Mouse (Mus musculus): Measurements from ENCODE around the gene Olfr1490. TPM values are rescaled to one million over a fixed set of nuclear protein-coding genes. Genes with fewer than 3 reads are reported as not detected.
"Not testable (repeated sequence)": the region's sequence is repeated elsewhere in the genome, so short reads cannot be mapped to it uniquely, and the experiment has no call there.

Olfr1490 gene
- not detected for total RNA-seq (2021)
- long read RNA-seq, experiment 1 = 0 reads
- long read RNA-seq, experiment 2 = 0 reads

DNA sequence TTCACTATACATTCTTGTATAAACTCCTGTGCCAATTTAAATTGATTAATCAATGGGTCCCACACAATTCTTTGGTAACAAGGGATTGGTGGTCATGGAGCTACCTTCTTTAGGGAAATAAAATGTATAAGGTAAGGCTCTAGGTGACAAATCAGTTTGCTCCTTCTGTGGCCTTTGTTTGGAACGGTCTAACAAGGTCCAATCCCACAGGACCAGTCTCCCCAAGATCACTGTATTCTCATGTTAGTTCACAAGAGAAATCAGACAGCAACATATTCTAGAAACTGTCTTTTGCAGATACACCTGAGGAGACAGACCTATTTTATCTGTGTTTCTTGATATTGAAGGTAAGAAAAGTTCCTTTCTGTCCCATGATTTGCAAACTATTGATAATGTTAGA, at the start of gene Olfr1490:
Gene Olfr1490 (plus strand): TSS at position 301 of the 400 bp plus-strand sequence.
- no peak for DNase-seq (ENCODE audit: low spot score in 2 of 2)

DNA sequence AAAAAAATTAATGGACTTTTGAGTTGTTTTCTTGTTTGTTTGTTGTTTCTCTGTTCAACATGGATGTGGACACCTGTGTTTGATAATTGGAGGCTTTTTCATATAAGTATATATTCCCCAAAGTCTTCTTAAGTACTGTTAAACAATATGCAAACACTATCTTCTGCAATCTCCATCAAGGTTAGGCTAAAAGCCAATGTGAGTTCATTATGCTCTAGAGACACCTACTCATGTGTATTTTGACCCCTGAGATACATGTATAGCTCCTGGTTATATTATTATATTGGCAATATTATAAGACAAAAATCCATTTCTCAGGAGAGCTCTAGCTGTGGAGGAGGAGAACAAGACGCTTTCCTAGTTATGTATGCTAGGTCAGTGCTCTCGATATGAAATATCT, 33.8 kb upstream of the Olfr1490 start, which contains the start of gene Olfr1487:
Gene Olfr1487 (plus strand): TSS at position 301 of the 400 bp plus-strand sequence.
- DNase-seq (ENCODE audit: low spot score in 2 of 2) = not testable (repeated sequence)

DNA sequence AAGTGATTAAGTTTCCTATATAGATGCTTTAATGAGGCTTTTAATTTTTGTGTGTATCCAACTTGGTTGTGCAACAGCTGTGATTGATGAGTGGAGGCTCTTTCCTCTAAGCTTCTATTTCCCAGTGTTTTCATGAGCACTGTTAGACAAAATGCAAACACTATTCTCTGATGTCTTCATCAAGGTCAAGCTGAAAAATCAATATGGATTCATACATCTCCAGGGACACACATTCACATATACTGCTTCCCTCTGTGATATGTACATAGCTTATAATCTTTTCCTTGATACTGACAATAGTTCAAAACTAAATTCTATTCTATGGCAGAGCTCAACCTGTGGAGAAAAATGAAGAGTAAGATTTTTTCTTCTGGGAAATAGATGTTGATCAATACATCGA, 19.6 kb upstream of the Olfr1490 start, which contains the start of gene Olfr1489:
Gene Olfr1489 (plus strand): TSS at position 301 of the 400 bp plus-strand sequence.
- DNase-seq (ENCODE audit: low spot score in 2 of 2) = no peak

DNA sequence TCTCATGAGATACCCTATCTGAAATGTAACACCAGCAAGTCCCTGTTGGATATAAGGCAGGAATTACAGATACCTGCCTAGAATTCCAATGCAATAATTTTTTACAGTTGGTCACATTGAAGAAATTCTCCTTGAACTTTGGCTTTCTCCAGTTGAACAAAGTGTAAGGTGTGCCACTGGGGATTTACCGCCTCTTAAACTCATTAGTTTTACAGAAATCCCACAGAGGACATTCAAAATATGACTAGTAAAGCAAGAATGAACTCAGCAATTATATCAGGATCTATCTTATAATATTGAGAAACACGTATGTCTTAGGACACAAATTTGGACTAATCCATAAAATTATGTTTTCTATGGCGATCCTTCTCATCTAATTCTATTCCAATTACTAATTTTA, 46.1 kb downstream of the Olfr1490 start, which contains the start of gene Olfr1491:
Gene Olfr1491 (plus strand): TSS at position 301 of the 400 bp plus-strand sequence.
- no peak for DNase-seq (ENCODE audit: low spot score in 2 of 2)

Small RNA genes within 50 kb of the gene (microRNA-seq; reads per million reads assigned to microRNA genes)
- gene Gm23931 = 0 reads per million in 2 experiments

Other genes with a start within 250 kb of the Olfr1490 start
- gene Olfr1469, start 243.2 kb upstream of the Olfr1490 start, total RNA-seq (2021) = not detected
- not detected for gene Olfr1471, start 207.7 kb upstream of the Olfr1490 start, total RNA-seq (2021)
- not detected for gene Olfr1472, start 195.0 kb upstream of the Olfr1490 start, total RNA-seq (2021)
- gene Olfr1474, start 181.5 kb upstream of the Olfr1490 start, total RNA-seq (2021) = not detected
- not detected for gene Olfr1475, start 170.9 kb upstream of the Olfr1490 start, total RNA-seq (2021)
- not detected for gene Olfr1477, start 150.5 kb upstream of the Olfr1490 start, total RNA-seq (2021)
- gene Olfr1480, start 123.2 kb upstream of the Olfr1490 start, total RNA-seq (2021) = not detected
- not detected for gene Olfr1484, start 67.6 kb upstream of the Olfr1490 start, total RNA-seq (2021)
- gene Olfr1487, start 33.7 kb upstream of the Olfr1490 start, total RNA-seq (2021) = not detected
- not detected for gene Olfr1489, start 19.5 kb upstream of the Olfr1490 start, total RNA-seq (2021)
- gene Olfr1491, start 46.2 kb downstream of the Olfr1490 start, total RNA-seq (2021) = not detected
- not detected for gene Olfr1493-ps1, start 72.2 kb downstream of the Olfr1490 start, total RNA-seq (2021)
- not detected for gene Olfr1494, start 88.6 kb downstream of the Olfr1490 start, total RNA-seq (2021)
- gene Olfr1495, start 113.5 kb downstream of the Olfr1490 start, total RNA-seq (2021) = not detected
- gene Olfr1496, start 126.8 kb downstream of the Olfr1490 start, total RNA-seq (2021) = not detected
- not detected for gene Olfr1497, start 147.1 kb downstream of the Olfr1490 start, total RNA-seq (2021)
- gene Olfr1499, start 168.4 kb downstream of the Olfr1490 start, total RNA-seq (2021) = not detected
- not detected for gene Olfr1500, start 179.4 kb downstream of the Olfr1490 start, total RNA-seq (2021)
- gene Olfr1501, start 199.6 kb downstream of the Olfr1490 start, total RNA-seq (2021) = not detected
- not detected for gene Olfr1502, start 210.7 kb downstream of the Olfr1490 start, total RNA-seq (2021)
- gene Olfr1504, start 246.8 kb downstream of the Olfr1490 start, total RNA-seq (2021) = not detected

Measured in layer of hippocampus, postnatal 14 days (tissue).